Mouse (Mus musculus): ENCODE results near the gene Wfdc15a.

GRCm38 (mm10) chr2:164156158-164156557, 43.8 kb downstream of the Wfdc15a start:
- no peak for TF ChIP-seq CTCF (IDR thresholded peaks at IDR 0.05; ENCODE audit: insufficient read depth, low read depth, low read length)
- TF ChIP-seq POLR2A (IDR thresholded peaks at IDR 0.05; ENCODE audit: insufficient read depth, low read depth, low read length) = no peak

Measured in olfactory bulb, adult 2 months (tissue).